ENCODE assay signal across 14 mouse cellular contexts in genomic region chr5:124571068-124571467, GRCm38 (mm10). TPM values are rescaled to one million over a fixed set of nuclear protein-coding genes. Genes with fewer than 3 reads are reported as not detected.
DNase-seq lines count a peak whose midpoint lies in the region; ATAC-seq and TF ChIP-seq lines count a peak whose summit lies in the region.
"Had no signal": no experiment of that assay in that cellular context is flagged by ENCODE, and none has a peak within 500 bp of the region (broad histone marks: within the 10 kb centered on the region; RNA-seq: fewer than 3 reads in every experiment).

No protein-coding gene starts in this region.

- no peak for ATAC-seq in hindbrain, postnatal 0 days
- no peak for ATAC-seq in erythroblast, adult 5-6 weeks (replicated peaks; ENCODE audit: low FRiP score, poor library complexity, severe bottlenecking)
- no peak for ATAC-seq in CD4-positive, CD25-positive, alpha-beta regulatory T cell, adult 4 months
- ATAC-seq: activated CD4-positive, CD25-positive, alpha-beta regulatory T cell, adult 4 months had no signal

- no peak for TF ChIP-seq CTCF in hindbrain, postnatal 0 days (IDR thresholded peaks at IDR 0.05; ENCODE audit: low read depth)

- peaks cover 78% of the 10 kb centered on the region for H3K36me3 ChIP-seq in hindbrain, postnatal 0 days (ENCODE audit: insufficient read depth, low read length)

- no peak overlapping the region for H3K4me3 ChIP-seq in hindbrain, postnatal 0 days (ENCODE audit: low read length)
- H3K4me3 ChIP-seq: forebrain, embryonic 12.5 days; limb, embryonic 15.5 days had no signal

- peak; percentile 89 for DNase-seq in heart, adult 11 months
- DNase-seq in heart, adult 18-20 months = no peak
- DNase-seq in cerebellum, postnatal 25 days = peak; percentile 79 to 82
- DNase-seq in layer of hippocampus, postnatal 14 days (ENCODE audit: low spot score in 2 of 2) = peak; percentile 28 to 73
- peak; percentile 76 for DNase-seq in right cerebral cortex, postnatal 25 days
- no peak for DNase-seq in hindbrain, postnatal 0 days (ENCODE audit: low spot score)
- DNase-seq: heart, postnatal 10 days; kidney, postnatal 14 days had no signal

- no peaks in the 10 kb centered on the region for H3K4me1 ChIP-seq in hindbrain, postnatal 0 days (ENCODE audit: insufficient read depth, low read length)
- H3K4me1 ChIP-seq: forebrain, embryonic 12.5 days; limb, embryonic 15.5 days had no signal

- no peak overlapping the region for H3K9ac ChIP-seq in hindbrain, postnatal 0 days (replicated peaks; ENCODE audit: low read length)
- H3K9ac ChIP-seq: forebrain, embryonic 12.5 days; limb, embryonic 15.5 days had no signal

- H3K9me3 ChIP-seq in hindbrain, postnatal 0 days (ENCODE audit: low read length) = no peaks in the 10 kb centered on the region
- H3K9me3 ChIP-seq: forebrain, embryonic 12.5 days; G1E; limb, embryonic 15.5 days had no signal

- no peaks in the 10 kb centered on the region for H3K27me3 ChIP-seq in hindbrain, postnatal 0 days (ENCODE audit: insufficient read depth, low read length)
- H3K27me3 ChIP-seq: forebrain, embryonic 12.5 days; limb, embryonic 15.5 days had no signal

- WGBS in hindbrain, postnatal 0 days = 86% methylated on average over 12 of the region's 12 CpGs

- H3K4me2 ChIP-seq in hindbrain, postnatal 0 days (ENCODE audit: low read depth, low read length) = no peak overlapping the region
- H3K4me2 ChIP-seq: forebrain, embryonic 12.5 days; limb, embryonic 15.5 days had no signal

- H3K27ac ChIP-seq in hindbrain, postnatal 0 days = no peak overlapping the region
- H3K27ac ChIP-seq: forebrain, embryonic 12.5 days; limb, embryonic 15.5 days had no signal

RNA-seq across cellular contexts. Expression of gene Eif2b1, which starts 7.9 kb away (rescaled TPM):
- 10 to 100 TPM; 26.7 to 26.8 TPM for total RNA-seq in heart, adult 18-20 months (2021)
- 10 to 100 TPM; 43.0 to 43.4 TPM for total RNA-seq in layer of hippocampus, postnatal 14 days (2021)
- 29.0 and 31.7 TPM in 2 replicates for total RNA-seq in hindbrain, postnatal 0 days (2014; rRNA removed)
- 56.8 and 57.5 TPM in 2 replicates for polyA plus RNA-seq in hindbrain, postnatal 0 days (2015; fragmentation: Nextera tagmentation; extraction: Ambion mirVana)
- total RNA-seq in erythroblast, adult 5-6 weeks (2015; ENCODE audit: low replicate concordance) = 14.4 and 18.1 TPM in 2 replicates
- 5.0 and 8.1 TPM in 2 replicates for total RNA-seq in erythroblast, adult 5-6 weeks (2017; ENCODE audit: low replicate concordance)
- polyA plus RNA-seq in CD4-positive, CD25-positive, alpha-beta regulatory T cell, adult 4 months (2017; shearing (Covaris generic)) = 10 to 100 TPM; 45.0 to 45.7 TPM

RNA-seq across cellular contexts. Expression of gene Gtf2h3, which starts 7.9 kb away (rescaled TPM):
- 10 to 100 TPM; 18.3 to 20.2 TPM for total RNA-seq in heart, adult 18-20 months (2021)
- 10 to 100 TPM; 28.5 to 33.2 TPM for total RNA-seq in layer of hippocampus, postnatal 14 days (2021)
- 26.7 and 33.4 TPM in 2 replicates for total RNA-seq in hindbrain, postnatal 0 days (2014; rRNA removed)
- 27.5 and 32.1 TPM in 2 replicates for polyA plus RNA-seq in hindbrain, postnatal 0 days (2015; fragmentation: Nextera tagmentation; extraction: Ambion mirVana)
- 0.19 and 3.8 TPM in 2 replicates for total RNA-seq in erythroblast, adult 5-6 weeks (2015; ENCODE audit: low replicate concordance)
- total RNA-seq in erythroblast, adult 5-6 weeks (2017; ENCODE audit: low replicate concordance) = 10.3 and 10.6 TPM in 2 replicates
- 10 to 100 TPM; 57.1 to 69.8 TPM for polyA plus RNA-seq in CD4-positive, CD25-positive, alpha-beta regulatory T cell, adult 4 months (2017; shearing (Covaris generic))

RNA-seq across cellular contexts. Expression of gene Ddx55, which starts 18.4 kb away (rescaled TPM):
- total RNA-seq in heart, adult 18-20 months (2021) = 1 to 10 TPM; 4.8 to 5.2 TPM
- 10 to 100 TPM; 22.8 to 25.5 TPM for total RNA-seq in layer of hippocampus, postnatal 14 days (2021)
- total RNA-seq in hindbrain, postnatal 0 days (2014; rRNA removed) = 14.7 and 15.5 TPM in 2 replicates
- 22.1 and 22.9 TPM in 2 replicates for polyA plus RNA-seq in hindbrain, postnatal 0 days (2015; fragmentation: Nextera tagmentation; extraction: Ambion mirVana)
- 0.38 and 2.9 TPM in 2 replicates for total RNA-seq in erythroblast, adult 5-6 weeks (2015; ENCODE audit: low replicate concordance)
- 0.85 and 5.0 TPM in 2 replicates for total RNA-seq in erythroblast, adult 5-6 weeks (2017; ENCODE audit: low replicate concordance)
- polyA plus RNA-seq in CD4-positive, CD25-positive, alpha-beta regulatory T cell, adult 4 months (2017; shearing (Covaris generic)) = 10 to 100 TPM; 17.2 to 22.9 TPM

RNA-seq across cellular contexts. Expression of gene Tmed2, which starts 30.6 kb away (rescaled TPM):
- total RNA-seq in heart, adult 18-20 months (2021) = 100 to 1,000 TPM; 173 to 185 TPM
- total RNA-seq in layer of hippocampus, postnatal 14 days (2021) = 100 to 1,000 TPM in 1 of 2 experiments, 10 to 100 TPM in 1; 98.4 to 100 TPM
- 206 and 219 TPM in 2 replicates for total RNA-seq in hindbrain, postnatal 0 days (2014; rRNA removed)
- polyA plus RNA-seq in hindbrain, postnatal 0 days (2015; fragmentation: Nextera tagmentation; extraction: Ambion mirVana) = 329 and 332 TPM in 2 replicates
- total RNA-seq in erythroblast, adult 5-6 weeks (2015; ENCODE audit: low replicate concordance) = 187 and 211 TPM in 2 replicates
- 222 and 325 TPM in 2 replicates for total RNA-seq in erythroblast, adult 5-6 weeks (2017; ENCODE audit: low replicate concordance)
- 10 to 100 TPM; 35.7 to 51.2 TPM for polyA plus RNA-seq in CD4-positive, CD25-positive, alpha-beta regulatory T cell, adult 4 months (2017; shearing (Covaris generic))

RNA-seq across cellular contexts. Expression of gene Rilpl1, which starts 39.9 kb away (rescaled TPM):
- total RNA-seq in heart, adult 18-20 months (2021) = 100 to 1,000 TPM; 174 to 192 TPM
- 10 to 100 TPM; 41.6 TPM for total RNA-seq in layer of hippocampus, postnatal 14 days (2021)
- total RNA-seq in hindbrain, postnatal 0 days (2014; rRNA removed) = 10.4 and 12.4 TPM in 2 replicates
- 13.3 and 13.5 TPM in 2 replicates for polyA plus RNA-seq in hindbrain, postnatal 0 days (2015; fragmentation: Nextera tagmentation; extraction: Ambion mirVana)
- total RNA-seq in erythroblast, adult 5-6 weeks (2015; ENCODE audit: low replicate concordance) = not detected in 2 replicates
- total RNA-seq in erythroblast, adult 5-6 weeks (2017; ENCODE audit: low replicate concordance) = 1.1 and 1.6 TPM in 2 replicates
- 1 to 10 TPM in 1 of 2 experiments, under 1 TPM in 1; 0.62 to 1.1 TPM for polyA plus RNA-seq in CD4-positive, CD25-positive, alpha-beta regulatory T cell, adult 4 months (2017; shearing (Covaris generic))

Comparison
In these comparisons a context has a peak if more than half of its experiments do, and no peak if none do; other contexts are left out.
1. DNase-seq: peak in heart, adult 11 months (single experiment), cerebellum, postnatal 25 days (2 of 2), layer of hippocampus, postnatal 14 days (2 of 2) and right cerebral cortex, postnatal 25 days (single experiment); none in heart, adult 18-20 months (0 of 2) and hindbrain, postnatal 0 days (single experiment).